Mouse (Mus musculus): ENCODE measurements around the gene Setd5.
A peak's percentile ranks its signal among the peaks of the same experiment; 100 is the strongest.

Setd5 gene

GRCm38 (mm10) chr6:113194841-113195595 is 117.9 kb downstream of the Setd5 start, which contains the start of gene Lhfpl4:
Gene Lhfpl4 (minus strand): TSS chr6:113195384.
- peak; percentile 87 for DNase-seq

GRCm38 (mm10) chr6:113195596-113195992 is 118.4 kb downstream of the Setd5 start:
- peak; percentile 44 to 56 for DNase-seq
